Mouse (Mus musculus) heart, embryonic 16.5 days (tissue): Measurements from ENCODE around the gene Ints6. TPM values are rescaled to one million over a fixed set of nuclear protein-coding genes. Genes with fewer than 3 reads are reported as not detected.

Experiments used
- ATAC-seq: fragments of 200-750 bp; cut with Nextera tagmentation; replicated peaks from 2 replicates; pipeline ENCODE4 v1.8.0; 2017; ENCODE audit warnings: moderate number of reproducible peaks; ENCODE audit not compliant: insufficient read depth, low FRiP score; ENCODE audit errors: extremely low read depth
- H3K27ac ChIP-seq: fragments of 300-500 bp; sonication (generic); 2 replicates; pipeline ENCODE4 v1.5.1; 2014; ENCODE audit warnings: mild to moderate bottlenecking, low read length, control low read depth, moderate library complexity
- H3K27me3 ChIP-seq: fragments of 300-500 bp; sonication (generic); 2 replicates; pipeline ENCODE4 v1.6.1; 2014; ENCODE audit warnings: low read length, mixed read lengths; ENCODE audit not compliant: control insufficient read depth, insufficient read depth
- H3K36me3 ChIP-seq: fragments of 300-500 bp; sonication (generic); 2 replicates; pipeline ENCODE4 v1.6.1; 2014; ENCODE audit not compliant: control insufficient read depth, insufficient read depth
- H3K4me1 ChIP-seq: fragments of 300-500 bp; sonication (generic); 2 replicates; pipeline ENCODE4 v1.6.1; 2014; ENCODE audit warnings: low read length, mixed read lengths; ENCODE audit not compliant: control insufficient read depth, insufficient read depth
- H3K4me2 ChIP-seq: fragments of 300-500 bp; sonication (generic); 2 replicates; pipeline ENCODE4 v1.6.1; 2014; ENCODE audit warnings: low read depth, mild to moderate bottlenecking, control low read depth, low read length
- H3K4me3 ChIP-seq: fragments of 300-500 bp; sonication (generic); 2 replicates; pipeline ENCODE4 v1.5.1; 2014; ENCODE audit warnings: mild to moderate bottlenecking, control low read depth, low read length
- H3K9ac ChIP-seq: fragments of 300-500 bp; sonication (generic); 2 replicates; pipeline ENCODE4 v1.6.1; 2014; ENCODE audit warnings: low read length, control low read depth
- H3K9me3 ChIP-seq: fragments of 300-500 bp; sonication (generic); replicated peaks from 2 replicates; pipeline ENCODE4 v1.6.1; 2016; ENCODE audit warnings: low read length; ENCODE audit not compliant: control insufficient read depth
- WGBS: fragments of 180-500 bp; shearing (Covaris S2); extraction: QIAGEN DNeasy Blood & Tissue Kit; methylation state at CpG from one replicate; pipeline ENCODE4 v1.1.7; 2014; 5-methylcytosine and 5-hydroxymethylcytosine counted together
- polyA plus RNA-seq: library from polyadenylated mRNA; unstranded; fragments of >200 nt; fragmentation: Nextera tagmentation; extraction: Ambion mirVana; gene quantifications from 2 replicates; pipeline ENCODE4 v1.2.1, GENCODE M21; 2015

The Ints6 gene
- polyA plus RNA-seq, result 15.6 TPM in 2 replicates

DNA sequence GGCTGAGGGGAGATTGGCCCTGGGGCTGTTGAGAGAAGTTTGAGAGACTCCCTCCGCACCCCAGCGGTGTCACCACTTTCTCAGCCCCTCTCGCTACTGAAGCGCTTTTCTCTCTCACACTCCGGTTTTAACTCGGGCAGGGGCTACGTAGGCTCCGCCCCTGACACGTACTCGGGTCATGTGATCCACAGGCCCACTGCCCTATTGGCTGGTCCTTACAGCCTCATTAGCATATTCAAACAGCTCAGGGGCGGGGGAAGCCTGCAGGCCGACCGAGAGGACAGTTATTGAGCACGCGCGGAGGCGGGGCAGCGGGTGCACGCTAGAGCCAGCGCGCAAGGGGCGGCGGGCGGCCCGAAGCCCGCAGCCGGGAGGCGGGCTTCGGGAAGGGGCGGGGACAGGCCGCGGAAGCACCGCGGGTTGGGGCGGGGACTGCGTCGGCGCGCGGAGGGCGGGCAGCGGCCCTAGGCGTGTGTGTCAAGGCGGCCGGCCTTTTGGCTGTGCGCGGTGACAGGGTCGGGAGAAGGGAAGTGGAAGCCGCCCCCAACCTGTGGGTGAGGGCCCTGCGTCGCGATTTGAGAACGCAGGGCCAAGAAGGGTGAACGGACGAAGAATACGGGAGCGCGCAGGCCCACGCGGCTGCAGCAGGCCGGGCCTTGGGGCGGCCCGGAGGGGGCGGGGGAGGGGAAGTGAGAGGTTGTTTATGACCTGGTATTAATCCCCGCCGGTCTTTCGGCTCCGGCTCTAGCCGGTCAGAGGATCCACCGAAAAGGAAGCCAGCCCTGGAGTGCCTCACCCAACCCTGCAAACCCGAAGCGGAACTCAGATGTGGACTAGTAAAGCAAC, at the start of gene Ints6:
Gene Ints6, minus strand, starts transcription at position 134 of the 846 bp plus-strand sequence.
- under 1% methylated on average over 71 of the region's 72 CpGs for WGBS
- peak; percentile 97 for ATAC-seq

DNA sequence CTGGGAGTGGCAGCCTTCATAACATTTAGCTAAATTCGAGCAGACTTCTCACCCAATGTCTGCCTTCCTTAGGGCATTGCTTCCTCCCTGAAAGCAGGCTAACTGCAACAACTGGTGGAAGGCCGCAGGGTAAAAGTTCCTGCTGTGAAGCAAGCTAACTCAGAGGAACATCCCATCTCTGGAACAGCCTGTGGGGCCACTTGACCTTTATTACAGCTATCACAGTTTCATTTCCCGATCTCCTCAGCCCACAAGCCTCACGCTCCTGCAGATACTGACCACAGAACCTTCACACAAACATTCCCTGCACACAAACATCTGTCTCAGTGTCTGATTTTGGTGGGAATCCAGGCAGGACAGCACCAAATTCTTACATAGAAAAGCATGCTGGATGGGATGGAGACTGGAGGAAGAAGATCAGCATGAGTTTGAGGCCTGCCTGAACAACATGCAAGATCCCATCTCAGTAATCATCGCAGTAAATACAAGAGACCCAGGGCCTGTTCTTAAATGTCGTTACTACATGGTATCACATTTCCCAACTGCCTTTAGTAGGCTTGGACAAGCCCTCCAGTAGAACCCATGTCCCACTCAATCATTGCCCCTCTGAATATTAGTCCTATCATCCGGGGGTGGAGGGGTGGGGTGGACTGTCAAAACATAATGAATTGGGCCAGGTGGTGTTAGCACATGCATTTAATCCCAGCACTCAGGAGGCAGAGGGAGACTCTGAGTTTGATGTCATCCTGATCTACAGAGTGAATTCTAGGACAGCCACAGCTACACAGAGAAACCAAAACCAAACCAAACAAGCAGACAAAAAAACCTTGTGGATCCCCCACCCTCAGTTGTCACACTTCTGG, 47.9 kb upstream of the Ints6 start:
- H3K27ac ChIP-seq, result no peak overlapping the region
- 58% methylated on average over 7 of the region's 7 CpGs for WGBS
- no peak for ATAC-seq
- H3K4me1 ChIP-seq, result no peaks in the 10 kb centered on the region
- H3K27me3 ChIP-seq, result no peaks in the 10 kb centered on the region
- no peak overlapping the region for H3K4me3 ChIP-seq
- no peaks in the 10 kb centered on the region for H3K9me3 ChIP-seq
- H3K36me3 ChIP-seq, result no peaks in the 10 kb centered on the region
- no peak overlapping the region for H3K9ac ChIP-seq
- no peak overlapping the region for H3K4me2 ChIP-seq

More for the DNA sequence above, at the start of gene Ints6:
- Histone ChIP-seq H3K4me2 (peak within 1 kb of the TSS; percentile 87), H3K9ac (peak within 1 kb of the TSS; percentile 100), H3K9me3 (no peaks in the 10 kb centered on the region), H3K4me1 (peaks cover 6% of the 10 kb centered on the region; the same call in 1 of the 2 replicates), H3K36me3 (peaks cover 6% of the 10 kb centered on the region; the same call in 1 of the 2 replicates), H3K4me3 (peak within 1 kb of the TSS; percentile 99), H3K27ac (peak within 1 kb of the TSS; percentile 99), H3K27me3 (no peaks in the 10 kb centered on the region)

DNA sequence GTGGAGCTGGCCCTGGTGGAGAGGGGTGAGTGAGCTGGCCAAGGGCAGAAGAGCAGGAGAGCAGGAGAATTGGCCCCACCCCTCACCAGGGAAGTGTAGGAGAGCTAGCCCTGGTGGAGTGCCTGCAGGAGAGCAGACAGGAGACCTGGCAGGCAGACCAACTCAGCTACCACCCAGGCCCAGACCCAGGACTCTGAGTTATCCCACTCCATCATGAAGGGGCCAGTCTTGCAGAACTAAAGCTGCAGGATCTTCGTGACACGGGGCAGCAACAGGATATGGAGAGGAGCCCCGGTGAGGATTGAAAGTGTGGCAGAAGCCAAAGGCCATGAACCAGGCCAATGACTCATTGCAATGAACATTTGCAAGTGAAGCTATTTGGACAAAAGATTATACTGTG, 46.0 kb upstream of the Ints6 start:
- WGBS, result 58% methylated on average over 3 of the region's 3 CpGs
- no peak overlapping the region for H3K27ac ChIP-seq
- H3K27me3 ChIP-seq, result no peaks in the 10 kb centered on the region
- no peaks in the 10 kb centered on the region for H3K9me3 ChIP-seq
- H3K9ac ChIP-seq, result no peak overlapping the region
- no peaks in the 10 kb centered on the region for H3K4me1 ChIP-seq
- no peaks in the 10 kb centered on the region for H3K36me3 ChIP-seq
- H3K4me2 ChIP-seq, result no peak overlapping the region
- H3K4me3 ChIP-seq, result no peak overlapping the region
- ATAC-seq, result no peak

DNA sequence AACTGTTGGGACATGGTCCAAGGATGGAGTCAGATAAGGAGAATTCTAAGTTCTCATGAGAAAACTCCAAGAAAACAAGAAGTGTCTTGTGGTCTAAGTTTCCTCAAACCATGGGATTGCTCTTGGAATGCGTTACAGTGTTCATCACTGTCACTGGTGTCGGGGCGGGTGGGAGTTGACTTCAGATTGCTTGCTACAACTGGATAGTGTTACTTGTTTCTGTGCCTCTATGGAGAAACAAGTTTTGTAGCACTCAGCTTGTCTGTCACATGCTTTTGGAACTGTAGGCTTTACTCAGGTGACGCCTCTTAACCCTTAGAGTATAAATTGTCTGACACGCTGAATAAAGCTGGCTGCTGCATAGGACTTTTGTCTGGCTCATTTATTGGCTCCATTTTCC, 42.2 kb upstream of the Ints6 start:
- Histone ChIP-seq H3K4me3 (no peak overlapping the region), H3K4me1 (no peaks in the 10 kb centered on the region), H3K36me3 (no peaks in the 10 kb centered on the region), H3K4me2 (no peak overlapping the region), H3K27me3 (no peaks in the 10 kb centered on the region), H3K9ac (no peak overlapping the region), H3K27ac (no peak overlapping the region), H3K9me3 (no peaks in the 10 kb centered on the region)
- no peak for ATAC-seq
- 64% methylated on average over 5 of the region's 5 CpGs for WGBS

DNA sequence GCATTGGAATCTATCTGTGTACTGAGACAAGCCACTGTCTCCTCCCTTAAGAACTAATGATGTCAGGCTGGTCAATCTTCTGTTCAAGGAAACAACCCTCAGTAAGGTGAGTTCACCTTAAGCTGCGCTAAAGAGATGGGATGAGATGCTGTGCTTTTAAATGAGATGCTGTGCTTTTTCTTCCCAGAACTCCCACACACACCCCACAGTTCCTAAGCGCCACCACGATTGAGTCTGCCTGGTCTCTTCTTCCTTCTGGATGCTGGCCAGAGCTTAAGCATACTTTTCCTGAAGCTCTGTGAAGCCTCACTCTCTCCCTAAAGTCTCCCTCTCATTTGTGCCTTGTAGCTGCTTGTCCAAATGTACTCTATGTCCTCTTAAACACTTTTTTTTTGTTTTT, 39.8 kb upstream of the Ints6 start:
- ATAC-seq, result no peak
- H3K27ac ChIP-seq, result no peak overlapping the region
- H3K36me3 ChIP-seq, result no peaks in the 10 kb centered on the region
- no peak overlapping the region for H3K4me3 ChIP-seq
- no peak overlapping the region for H3K9ac ChIP-seq
- H3K4me1 ChIP-seq, result no peaks in the 10 kb centered on the region
- no peaks in the 10 kb centered on the region for H3K9me3 ChIP-seq
- no peaks in the 10 kb centered on the region for H3K27me3 ChIP-seq
- WGBS, result 63% methylated on average over 3 of the region's 3 CpGs
- H3K4me2 ChIP-seq, result no peak overlapping the region

DNA sequence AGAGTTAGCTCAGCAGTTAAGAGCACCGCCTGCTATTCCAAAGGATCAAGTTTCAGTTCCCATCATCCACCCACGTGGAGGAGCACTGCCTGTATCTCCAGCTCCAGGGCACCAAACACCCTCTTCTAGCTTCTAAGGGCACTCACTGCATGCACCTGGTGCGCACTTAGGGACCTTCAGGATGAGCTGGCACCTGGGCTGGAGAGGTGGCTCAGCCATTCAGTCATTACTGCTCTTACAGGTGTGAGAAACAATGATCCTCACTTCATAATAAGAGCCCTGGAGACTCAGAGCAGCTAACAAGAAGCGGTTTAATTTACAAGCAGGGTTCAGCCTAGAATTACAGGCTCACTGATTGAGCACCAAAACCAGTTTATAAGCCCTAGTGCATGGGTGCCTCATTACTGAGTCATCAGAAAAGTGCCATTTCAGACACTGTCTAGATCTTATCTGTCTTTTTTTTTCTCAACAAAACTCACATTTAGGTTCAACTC, 37.7 kb upstream of the Ints6 start:
- Histone ChIP-seq H3K27me3 (no peaks in the 10 kb centered on the region), H3K4me1 (no peaks in the 10 kb centered on the region), H3K4me3 (peak overlapping the region; percentile 18; the same call in 1 of the 2 replicates), H3K9me3 (no peaks in the 10 kb centered on the region), H3K27ac (no peak overlapping the region), H3K9ac (no peak overlapping the region), H3K4me2 (peak overlapping the region; percentile 46), H3K36me3 (no peaks in the 10 kb centered on the region)
- ATAC-seq, result no peak
- 9% methylated on average over 4 of the region's 4 CpGs for WGBS

DNA sequence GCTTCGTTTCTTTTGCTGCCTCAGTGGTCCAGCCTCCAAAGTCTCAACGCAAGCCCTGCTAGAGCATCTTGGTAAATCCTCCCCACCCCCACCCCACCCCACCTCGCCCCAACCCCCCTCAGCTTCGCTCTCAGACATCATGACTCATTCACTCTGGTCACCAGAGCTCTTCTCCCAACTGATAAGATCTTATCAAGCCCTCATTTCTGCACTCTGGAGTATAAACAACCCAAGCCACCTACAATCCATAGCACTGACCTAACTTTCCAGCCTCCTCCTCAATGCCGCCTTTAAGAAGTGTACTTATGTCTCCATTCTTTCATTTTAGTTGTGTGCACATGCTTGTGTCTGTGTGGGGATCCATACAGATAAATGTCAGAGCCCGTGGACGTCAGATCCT, 34.8 kb upstream of the Ints6 start:
- H3K9ac ChIP-seq, result no peak overlapping the region
- H3K27me3 ChIP-seq, result no peaks in the 10 kb centered on the region
- no peaks in the 10 kb centered on the region for H3K36me3 ChIP-seq
- H3K4me1 ChIP-seq, result no peaks in the 10 kb centered on the region
- H3K27ac ChIP-seq, result no peak overlapping the region
- ATAC-seq, result no peak
- no peaks in the 10 kb centered on the region for H3K9me3 ChIP-seq
- no peak overlapping the region for H3K4me3 ChIP-seq
- H3K4me2 ChIP-seq, result no peak overlapping the region
- 55% methylated on average over 7 of the region's 7 CpGs for WGBS

DNA sequence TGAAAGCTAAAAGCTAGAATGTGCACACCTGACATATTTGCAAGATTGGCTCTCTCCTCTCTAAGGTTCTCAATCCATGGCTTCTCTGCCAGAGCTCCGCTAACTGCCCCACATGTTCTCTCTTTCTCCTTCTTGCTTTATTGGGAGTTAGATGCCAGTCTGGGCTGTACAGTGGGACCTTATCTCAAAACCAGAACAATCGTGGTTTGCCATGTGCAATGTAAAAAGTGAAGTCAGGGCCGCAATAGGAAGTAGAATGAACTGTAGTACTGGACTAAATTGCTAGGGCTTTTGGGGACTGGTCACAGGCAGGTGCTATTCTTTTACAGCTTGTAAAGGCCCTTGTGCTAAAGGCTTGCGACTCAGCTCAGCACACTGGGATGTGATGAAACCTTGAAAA, 28.3 kb upstream of the Ints6 start:
- no peaks in the 10 kb centered on the region for H3K27me3 ChIP-seq
- no peak for ATAC-seq
- no peaks in the 10 kb centered on the region for H3K9me3 ChIP-seq
- H3K27ac ChIP-seq, result no peak overlapping the region
- 67% methylated on average over 4 of the region's 4 CpGs for WGBS
- H3K4me1 ChIP-seq, result no peaks in the 10 kb centered on the region
- H3K4me3 ChIP-seq, result no peak overlapping the region
- no peaks in the 10 kb centered on the region for H3K36me3 ChIP-seq
- no peak overlapping the region for H3K4me2 ChIP-seq
- no peak overlapping the region for H3K9ac ChIP-seq

DNA sequence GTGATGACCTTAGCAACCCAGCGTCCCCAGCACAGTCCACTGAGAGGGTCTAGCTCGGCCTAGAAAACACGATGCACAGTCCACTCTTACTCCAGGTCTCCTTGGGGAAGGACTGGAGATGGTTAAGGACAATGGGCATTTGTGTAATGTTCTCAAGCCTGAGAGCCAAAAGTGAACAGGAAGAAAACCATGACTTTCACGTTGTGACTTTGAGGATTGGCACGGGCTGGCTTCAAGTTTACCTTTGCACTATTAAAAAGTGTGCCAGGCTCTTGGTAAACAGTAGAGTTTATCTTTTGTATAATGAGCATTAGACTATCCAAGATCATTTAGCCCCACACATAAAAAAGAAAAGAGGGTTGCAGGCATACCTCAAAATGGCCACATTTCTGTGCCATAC, 22.0 kb upstream of the Ints6 start:
- Histone ChIP-seq H3K27ac (no peak overlapping the region), H3K4me1 (peaks cover 4% of the 10 kb centered on the region), H3K4me2 (no peak overlapping the region), H3K4me3 (no peak overlapping the region), H3K9me3 (no peaks in the 10 kb centered on the region), H3K9ac (no peak overlapping the region), H3K36me3 (no peaks in the 10 kb centered on the region), H3K27me3 (no peaks in the 10 kb centered on the region)
- WGBS, result 61% methylated on average over 5 of the region's 5 CpGs
- ATAC-seq, result no peak
